Mouse (Mus musculus) c-Kit-negative CD71-positive TER-119-positive erythroid progenitor cells, embryonic 14.5 days (primary cell): ENCODE measurements around the gene Stat2.

Experiments
- DNase-seq: peaks from one replicate; pipeline ENCODE4 v3.0.0-alpha.2; 2013; ENCODE audit warnings: low read depth, low spot score

Gene Stat2

GRCm38 (mm10) chr10:128338948-128339347 lies 68.6 kb downstream of the Stat2 start:
- no peak for DNase-seq

- DNase-seq: no peak
Measured at GRCm38 (mm10) chr10:128340257-128340656, 69.9 kb downstream of the Stat2 start.
